Mouse (Mus musculus) intestine, embryonic 15.5 days (tissue): Measurements from ENCODE around the gene Fam205a1. TPM values are rescaled to one million over a fixed set of nuclear protein-coding genes. Genes with fewer than 3 reads are reported as not detected.
"Not testable (repeated sequence)": the region's sequence is repeated elsewhere in the genome, so short reads cannot be mapped to it uniquely, and the experiment has no call there.

Source experiments
- ATAC-seq: fragments of 200-750 bp; cut with Nextera tagmentation; 2 replicates; pipeline ENCODE4 v1.8.0; 2017; ENCODE audit warnings: moderate TSS enrichment, moderate library complexity
- H3K27ac ChIP-seq: fragments of 300-500 bp; sonication (generic); 2 replicates; pipeline ENCODE4 v1.5.1; 2015; ENCODE audit warnings: mild to moderate bottlenecking, inconsistent platforms
- H3K27me3 ChIP-seq: fragments of 300-500 bp; sonication (generic); replicated peaks from 2 replicates; pipeline ENCODE4 v1.6.1; 2015; ENCODE audit warnings: inconsistent platforms
- H3K36me3 ChIP-seq: fragments of 300-500 bp; sonication (generic); 2 replicates; pipeline ENCODE4 v1.6.1; 2015; ENCODE audit warnings: inconsistent platforms
- H3K4me1 ChIP-seq: fragments of 300-500 bp; sonication (generic); replicated peaks from 2 replicates; pipeline ENCODE4 v1.6.1; 2015; ENCODE audit warnings: inconsistent platforms
- H3K4me2 ChIP-seq: fragments of 300-500 bp; sonication (generic); replicated peaks from 2 replicates; pipeline ENCODE4 v1.6.1; 2015; ENCODE audit warnings: mild to moderate bottlenecking, inconsistent platforms
- H3K4me3 ChIP-seq: fragments of 300-500 bp; sonication (generic); replicated peaks from 2 replicates; pipeline ENCODE4 v1.5.1; 2015; ENCODE audit warnings: inconsistent platforms
- H3K9ac ChIP-seq: fragments of 300-500 bp; sonication (generic); 2 replicates; pipeline ENCODE4 v1.6.1; 2015; ENCODE audit warnings: inconsistent platforms
- H3K9me3 ChIP-seq: fragments of 300-500 bp; sonication (generic); 2 replicates; pipeline ENCODE4 v1.6.1; 2016; ENCODE audit warnings: inconsistent platforms
- WGBS: fragments of 180-500 bp; shearing (Covaris S2); methylation state at CpG from one replicate; pipeline ENCODE4 v1.1.7; 2015; 5-methylcytosine and 5-hydroxymethylcytosine counted together
- polyA plus RNA-seq: library from polyadenylated mRNA; unstranded; fragments of >200 nt; fragmentation: Nextera tagmentation; extraction: Ambion mirVana; gene quantifications from 2 replicates; pipeline ENCODE4 v1.2.1, GENCODE M21; 2015

Gene Fam205a1
- polyA plus RNA-seq, 1 experiment from 2014 or later = not detected

DNA sequence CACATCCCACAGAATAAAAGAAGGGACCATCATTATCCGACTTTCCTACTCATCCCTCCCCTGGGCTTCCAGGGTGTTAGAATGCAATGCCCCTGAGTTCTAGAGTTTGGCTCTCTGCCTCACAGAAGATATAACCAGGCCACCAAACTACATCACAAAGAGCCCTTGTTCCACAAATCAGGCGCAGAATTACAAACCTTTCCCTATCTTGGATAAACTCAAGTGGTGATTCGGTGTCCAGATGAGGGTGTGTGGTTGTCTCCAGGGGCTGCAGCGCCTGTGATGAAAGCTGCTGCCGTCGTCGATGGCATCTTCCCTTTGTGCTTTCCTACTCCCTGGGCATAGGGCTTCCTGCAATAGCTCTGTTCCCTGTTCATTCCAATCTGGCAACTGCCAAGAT, 20.4 kb upstream of the Fam205a1 start, which contains the start of gene Fam205c:
Gene Fam205c (minus strand): TSS at position 101 of the 400 bp plus-strand sequence.
- 83% methylated on average over 7 of the region's 7 CpGs for WGBS
- H3K27me3 ChIP-seq = no peaks in the 10 kb centered on the region
- no peak within 1 kb of the TSS for H3K4me3 ChIP-seq
- H3K4me2 ChIP-seq = no peak within 1 kb of the TSS
- no peak within 1 kb of the TSS for H3K9ac ChIP-seq
- H3K36me3 ChIP-seq = no peaks in the 10 kb centered on the region
- no peak for ATAC-seq
- H3K9me3 ChIP-seq = no peaks in the 10 kb centered on the region
- no peak within 1 kb of the TSS for H3K27ac ChIP-seq
- H3K4me1 ChIP-seq = no peaks in the 10 kb centered on the region

- no peaks in the 10 kb centered on the region for H3K27me3 ChIP-seq
- H3K4me2 ChIP-seq = no peak overlapping the region
- no peak overlapping the region for H3K27ac ChIP-seq
- no peak overlapping the region for H3K4me3 ChIP-seq
- H3K9me3 ChIP-seq = no peaks in the 10 kb centered on the region
- H3K9ac ChIP-seq = no peak overlapping the region
- H3K4me1 ChIP-seq = no peaks in the 10 kb centered on the region
- 67% methylated on average over 16 of the region's 16 CpGs for WGBS
- no peak for ATAC-seq
- no peaks in the 10 kb centered on the region for H3K36me3 ChIP-seq
These were observed 19.2 kb upstream of the Fam205a1 start for GRCm38 (mm10) chr4:42872746-42873435.

- no peak for ATAC-seq
- Histone ChIP-seq H3K9me3 (no peaks in the 10 kb centered on the region), H3K9ac (no peak overlapping the region), H3K4me1 (no peaks in the 10 kb centered on the region), H3K27me3 (no peaks in the 10 kb centered on the region), H3K36me3 (no peaks in the 10 kb centered on the region), H3K27ac (no peak overlapping the region), H3K4me2 (no peak overlapping the region), H3K4me3 (no peak overlapping the region)
- WGBS = 94% methylated on average over 7 of the region's 7 CpGs
These were observed 18.5 kb upstream of the Fam205a1 start for GRCm38 (mm10) chr4:42872151-42872550.

DNA sequence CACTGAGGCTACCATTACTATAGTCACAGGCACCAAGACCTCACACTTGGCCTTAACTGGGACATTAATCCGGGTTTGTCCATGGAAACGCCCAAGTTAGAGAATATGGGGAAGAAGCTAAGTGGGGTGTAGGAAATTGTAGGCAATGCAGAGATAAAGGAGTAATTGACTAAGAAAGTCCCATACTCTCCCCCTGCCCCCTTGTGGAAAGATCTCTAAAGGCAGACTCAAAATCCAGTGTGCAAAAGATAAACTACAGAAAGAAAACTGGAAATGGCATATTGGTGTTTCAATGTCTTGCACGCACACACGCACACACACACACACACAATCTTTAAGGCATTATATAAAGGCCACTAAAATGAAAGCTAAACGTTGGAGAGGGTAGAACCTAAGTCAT, 17.1 kb upstream of the Fam205a1 start:
- no peak overlapping the region for H3K4me2 ChIP-seq
- WGBS = 77% methylated on average over 5 of the region's 5 CpGs
- no peaks in the 10 kb centered on the region for H3K27me3 ChIP-seq
- H3K4me3 ChIP-seq = no peak overlapping the region
- H3K9ac ChIP-seq = no peak overlapping the region
- H3K4me1 ChIP-seq = no peaks in the 10 kb centered on the region
- no peaks in the 10 kb centered on the region for H3K36me3 ChIP-seq
- no peaks in the 10 kb centered on the region for H3K9me3 ChIP-seq
- no peak overlapping the region for H3K27ac ChIP-seq
- no peak for ATAC-seq

- whole genome bisulfite sequencing = 79% methylated on average over 5 of the region's 5 CpGs
- no peak for ATAC-seq
- no peaks in the 10 kb centered on the region for H3K4me1 ChIP-seq
These were observed 14.5 kb upstream of the Fam205a1 start for GRCm38 (mm10) chr4:42868193-42868592.

GRCm38 (mm10) chr4:42867390-42867789, 13.7 kb upstream of the Fam205a1 start:
- peak; percentile 89 for ATAC-seq
- WGBS = 37% methylated on average over 3 of the region's 3 CpGs
- no peak overlapping the region for H3K4me2 ChIP-seq

More at GRCm38 (mm10) chr4:42868193-42868592, 14.5 kb upstream of the Fam205a1 start:
- H3K4me3 ChIP-seq = no peak overlapping the region
- no peaks in the 10 kb centered on the region for H3K27me3 ChIP-seq
- no peaks in the 10 kb centered on the region for H3K9me3 ChIP-seq
- no peak overlapping the region for H3K9ac ChIP-seq
- no peak overlapping the region for H3K4me2 ChIP-seq
- H3K27ac ChIP-seq = no peak overlapping the region
- H3K36me3 ChIP-seq = no peaks in the 10 kb centered on the region

DNA sequence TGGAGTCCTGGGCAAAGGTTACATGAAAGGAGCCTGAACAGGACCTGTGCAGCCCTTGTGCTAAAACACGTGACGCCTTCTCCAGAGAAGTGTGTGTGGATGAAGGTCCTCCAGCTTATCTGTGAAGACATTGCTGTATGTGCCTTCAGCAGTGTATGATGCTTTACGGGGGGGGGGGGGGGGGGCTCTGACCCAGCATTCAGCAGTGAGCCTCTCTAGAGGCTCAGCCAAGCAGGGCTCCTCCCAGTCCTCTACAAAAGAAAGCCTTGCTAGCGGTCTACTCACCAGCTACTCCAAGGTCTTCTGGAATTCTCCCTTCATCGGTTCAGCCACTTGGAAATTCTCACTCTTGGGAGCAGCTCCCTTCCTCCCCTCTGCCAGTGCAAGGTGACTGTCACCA, 9.8 kb upstream of the Fam205a1 start:
- not testable (repeated sequence) for H3K4me3 ChIP-seq, H3K27me3 ChIP-seq, H3K27ac ChIP-seq, H3K4me1 ChIP-seq, H3K9ac ChIP-seq, ATAC-seq, H3K36me3 ChIP-seq, H3K4me2 ChIP-seq, H3K9me3 ChIP-seq
- 78% methylated on average over 5 of the region's 5 CpGs for WGBS

More at GRCm38 (mm10) chr4:42867390-42867789, 13.7 kb upstream of the Fam205a1 start:
- no peaks in the 10 kb centered on the region for H3K27me3 ChIP-seq
- H3K9me3 ChIP-seq = no peaks in the 10 kb centered on the region
- H3K4me1 ChIP-seq = no peaks in the 10 kb centered on the region
- H3K9ac ChIP-seq = no peak overlapping the region
- no peaks in the 10 kb centered on the region for H3K36me3 ChIP-seq
- H3K27ac ChIP-seq = no peak overlapping the region
- no peak overlapping the region for H3K4me3 ChIP-seq

- not testable (repeated sequence) for H3K9me3 ChIP-seq, ATAC-seq, H3K4me2 ChIP-seq, H3K9ac ChIP-seq, H3K27ac ChIP-seq, H3K27me3 ChIP-seq, H3K4me3 ChIP-seq, H3K4me1 ChIP-seq, H3K36me3 ChIP-seq
- WGBS = 75% methylated on average over 9 of the region's 9 CpGs
These were observed 6.8 kb upstream of the Fam205a1 start for GRCm38 (mm10) chr4:42860483-42860882.

- not testable (repeated sequence) for H3K4me3 ChIP-seq, H3K9ac ChIP-seq, H3K9me3 ChIP-seq, H3K4me1 ChIP-seq, H3K4me2 ChIP-seq, H3K27ac ChIP-seq, ATAC-seq, H3K27me3 ChIP-seq, H3K36me3 ChIP-seq
- 74% methylated on average over 1 of the region's 1 CpGs for WGBS
These were observed 3.0 kb upstream of the Fam205a1 start, which contains the start of gene Gm12394 for GRCm38 (mm10) chr4:42856671-42857070. Gene Gm12394 (minus strand): TSS chr4:42856771.

Other genes starting within 250 kb of the Fam205a1 start
- gene Gm10591, start 241.7 kb downstream of the Fam205a1 start, polyA plus RNA-seq = not detected in 2 replicates
- 0.58 TPM in 1 of 2 replicates, not detected in the other for gene Gm2564, start 224.2 kb downstream of the Fam205a1 start, polyA plus RNA-seq
- gene Ccl27b, start 198.6 kb downstream of the Fam205a1 start, polyA plus RNA-seq = not detected in 2 replicates
- not detected in 2 replicates for gene Il11ra2, start 192.0 kb downstream of the Fam205a1 start, polyA plus RNA-seq
- 0.30 TPM in 1 of 2 replicates, not detected in the other for gene 4930578G10Rik, start 118.3 kb downstream of the Fam205a1 start, polyA plus RNA-seq
- not detected in 2 replicates for gene Ccl19, start 97.3 kb downstream of the Fam205a1 start, polyA plus RNA-seq
- 85.7 and 88.1 TPM in 2 replicates for gene Ccl21a, start 79.9 kb downstream of the Fam205a1 start, polyA plus RNA-seq
- 0.09 and 0.10 TPM in 2 replicates for gene Gm12394, start 2.9 kb upstream of the Fam205a1 start, polyA plus RNA-seq
- gene Fam205c, start 20.3 kb upstream of the Fam205a1 start, polyA plus RNA-seq = 0.30 and 0.60 TPM in 2 replicates
- 0.82 and 1.6 TPM in 2 replicates for gene Phf24, start 62.8 kb upstream of the Fam205a1 start, polyA plus RNA-seq
- gene Dnajb5, start 95.9 kb upstream of the Fam205a1 start, polyA plus RNA-seq = 7.3 and 8.4 TPM in 2 replicates
- 0.28 and 0.33 TPM in 2 replicates for gene 1700022I11Rik, start 115.7 kb upstream of the Fam205a1 start, polyA plus RNA-seq
- gene Vcp, start 146.6 kb upstream of the Fam205a1 start, polyA plus RNA-seq = 461 and 483 TPM in 2 replicates
- gene Fancg, start 156.6 kb upstream of the Fam205a1 start, polyA plus RNA-seq = 15.0 and 15.2 TPM in 2 replicates
- 22.9 and 28.2 TPM in 2 replicates for gene Pigo, start 171.9 kb upstream of the Fam205a1 start, polyA plus RNA-seq
- gene Stoml2, start 177.8 kb upstream of the Fam205a1 start, polyA plus RNA-seq = 318 and 334 TPM in 2 replicates
- gene Fam214b, start 192.3 kb upstream of the Fam205a1 start, polyA plus RNA-seq = 7.8 and 7.9 TPM in 2 replicates
- gene Unc13b, start 205.1 kb upstream of the Fam205a1 start, polyA plus RNA-seq = 6.0 and 6.1 TPM in 2 replicates